Mouse (Mus musculus) erythroblast, embryonic 14.5 days (primary cell): Measurements from ENCODE around the gene Cacna2d3.

Experiments
- GATA1 ChIP-seq: IDR thresholded peaks from 2 replicates; pipeline ENCODE4 v1.6.1; 2012; ENCODE audit warnings: low read length, inconsistent platforms, mixed read lengths
- TAL1 ChIP-seq: IDR thresholded peaks from 3 replicates; pipeline ENCODE4 v1.6.1; 2012; ENCODE audit warnings: low read length, inconsistent platforms, mixed read lengths

DNA sequence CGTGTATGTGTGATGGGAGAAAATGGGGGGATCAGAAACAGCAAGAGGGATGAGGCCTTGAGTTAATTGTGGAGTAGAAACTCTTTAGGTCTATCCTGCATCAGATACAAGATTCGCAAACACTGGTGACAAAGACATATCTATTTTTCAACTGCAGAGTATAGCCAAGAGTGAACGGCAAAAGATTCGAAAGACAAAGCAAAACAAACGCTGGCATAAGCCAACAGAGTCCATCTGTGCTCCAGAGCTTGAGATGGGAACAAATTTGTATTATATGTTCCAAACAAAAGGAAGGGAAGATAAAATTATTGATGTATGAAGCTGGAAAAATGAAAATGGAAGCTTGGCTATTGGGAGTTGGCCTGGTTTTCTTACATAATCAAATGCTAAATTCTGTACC is 802.8 kb downstream of the Cacna2d3 start:
- no peak for TF ChIP-seq GATA1
- TF ChIP-seq TAL1, result no peak
